In the genomic region with DNA sequence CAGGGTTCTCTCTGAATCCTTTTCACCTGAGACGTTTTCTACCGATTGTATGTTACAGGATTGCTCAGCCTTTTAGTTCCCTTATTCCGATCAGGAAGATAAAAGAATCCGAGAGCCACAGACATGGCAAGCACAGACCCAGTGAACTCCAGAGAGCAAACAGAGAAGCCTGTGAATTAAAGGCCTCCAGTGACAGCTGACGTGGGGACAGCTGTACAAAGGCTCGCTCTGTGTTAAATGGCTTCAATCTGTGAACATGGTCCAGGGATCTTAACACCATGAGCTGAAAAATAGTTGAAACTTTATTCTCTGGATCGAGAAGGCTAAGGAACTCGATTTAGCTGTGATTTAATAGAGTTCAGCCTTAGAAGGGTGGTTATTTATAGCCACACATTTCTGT, we compare ENCODE assay signal across 16 mouse cellular contexts.
"Had no signal": no experiment of that assay in that cellular context is flagged by ENCODE, and none has a peak within 500 bp of the region (broad histone marks: within the 10 kb centered on the region; RNA-seq: fewer than 3 reads in every experiment).

No protein-coding gene starts in this region.

- ATAC-seq: liver, postnatal 0 days had no signal

- DNase-seq: kidney, adult 11 months; kidney, postnatal 10 days; kidney, postnatal 4 days; liver; liver, embryonic 13.5 days; liver, postnatal 0 days; lung, postnatal 14 days; retina, postnatal 1 day; right cerebral cortex, postnatal 4 days; spleen, adult 18-20 months; thymus, postnatal 14 days had no signal

- H3K27me3 ChIP-seq: liver, embryonic 13.5 days; lung, embryonic 15.5 days; midbrain, embryonic 12.5 days; neural tube, embryonic 13.5 days had no signal

- H3K27ac ChIP-seq: liver, embryonic 13.5 days; lung, embryonic 15.5 days; macrophage; midbrain, embryonic 12.5 days; neural tube, embryonic 13.5 days had no signal

- H3K4me2 ChIP-seq: liver, embryonic 13.5 days; lung, embryonic 15.5 days; midbrain, embryonic 12.5 days; neural tube, embryonic 13.5 days had no signal

- H3K4me3 ChIP-seq: liver, embryonic 13.5 days; lung, embryonic 15.5 days; megakaryocyte, embryonic 14.5 days; midbrain, embryonic 12.5 days; neural tube, embryonic 13.5 days had no signal

- H3K36me3 ChIP-seq: liver, embryonic 13.5 days; lung, embryonic 15.5 days; midbrain, embryonic 12.5 days; neural tube, embryonic 13.5 days had no signal

- H3K9ac ChIP-seq: liver, embryonic 13.5 days; liver, postnatal 0 days; lung, embryonic 15.5 days; midbrain, embryonic 12.5 days; neural tube, embryonic 13.5 days had no signal

- H3K9me3 ChIP-seq: liver, embryonic 13.5 days; lung, embryonic 15.5 days; midbrain, embryonic 12.5 days; neural tube, embryonic 13.5 days had no signal

- H3K4me1 ChIP-seq: liver, embryonic 13.5 days; lung, embryonic 15.5 days; megakaryocyte, embryonic 14.5 days; midbrain, embryonic 12.5 days; neural tube, embryonic 13.5 days had no signal
